Mouse (Mus musculus) kidney, postnatal 0 days (tissue): Measurements from ENCODE around the gene Ranbp3. TPM values are rescaled to one million over a fixed set of nuclear protein-coding genes. Genes with fewer than 3 reads are reported as not detected.

Experiments
- ATAC-seq: fragments of 200-750 bp; cut with Nextera tagmentation; replicated peaks from 2 replicates; pipeline ENCODE4 v1.8.0; 2017; ENCODE audit warnings: low read depth, moderate number of reproducible peaks, moderate TSS enrichment, moderate library complexity; ENCODE audit not compliant: low FRiP score
- DNase-seq: peaks from one replicate; pipeline ENCODE4 v3.0.0-alpha.2; 2016; ENCODE audit warnings: low spot score
- H3K27ac ChIP-seq: fragments of 300-500 bp; sonication (generic); 2 replicates; pipeline ENCODE4 v1.5.1; 2014; ENCODE audit warnings: mild to moderate bottlenecking
- H3K27me3 ChIP-seq: fragments of 300-500 bp; sonication (generic); 2 replicates; pipeline ENCODE4 v1.6.1; 2014; ENCODE audit warnings: low read length, mixed read lengths; ENCODE audit not compliant: insufficient read depth
- H3K36me3 ChIP-seq: fragments of 300-500 bp; sonication (generic); 2 replicates; pipeline ENCODE4 v1.6.1; 2014; ENCODE audit warnings: low read length, mixed read lengths; ENCODE audit not compliant: insufficient read depth
- H3K4me1 ChIP-seq: fragments of 300-500 bp; sonication (generic); replicated peaks from 2 replicates; pipeline ENCODE4 v1.6.1; 2014; ENCODE audit warnings: antibody characterized with exemption, low read length, mixed read lengths; ENCODE audit not compliant: insufficient read depth
- H3K4me2 ChIP-seq: fragments of 300-500 bp; sonication (generic); 2 replicates; pipeline ENCODE4 v1.6.1; 2014; ENCODE audit warnings: mild to moderate bottlenecking, low read length, moderate library complexity, mixed read lengths
- H3K4me3 ChIP-seq: fragments of 300-500 bp; sonication (generic); replicated peaks from 2 replicates; pipeline ENCODE4 v1.5.1; 2014; ENCODE audit warnings: low read depth, low read length
- H3K9ac ChIP-seq: fragments of 300-500 bp; sonication (generic); 2 replicates; pipeline ENCODE4 v1.6.1; 2014; ENCODE audit warnings: low read depth, low read length
- H3K9me3 ChIP-seq: fragments of 300-500 bp; sonication (generic); replicated peaks from 2 replicates; pipeline ENCODE4 v1.6.1; 2016; ENCODE audit warnings: low read length, inconsistent platforms, mixed read lengths
- CTCF ChIP-seq: IDR thresholded peaks from 2 replicates; pipeline ENCODE4 v1.5.1; 2016; ENCODE audit warnings: antibody characterized with exemption, low read depth, mild to moderate bottlenecking, moderate library complexity
- WGBS: fragments of 180-500 bp; shearing (Covaris S2); extraction: QIAGEN DNeasy Blood & Tissue Kit; methylation state at CpG from one replicate; pipeline ENCODE4 v1.1.7; 2014; 5-methylcytosine and 5-hydroxymethylcytosine counted together
- polyA plus RNA-seq: library from polyadenylated mRNA; unstranded; fragments of >200 nt; fragmentation: Nextera tagmentation; extraction: Ambion mirVana; gene quantifications from 2 replicates; pipeline ENCODE4 v1.2.1, GENCODE M21; 2015

Ranbp3 gene
- polyA plus RNA-seq, 1 experiment from 2014 or later = 57.4 TPM

GRCm38 (mm10) chr17:56631807-56632206 is 41.3 kb upstream of the Ranbp3 start:
- Histone ChIP-seq H3K27me3 (no peaks in the 10 kb centered on the region), H3K4me3 (no peak overlapping the region), H3K4me1 (0 out of 2 replicates have a peak, but pooled peaks cover 4% of the 10 kb centered on the region), H3K27ac (no peak overlapping the region), H3K9ac (no peak overlapping the region), H3K9me3 (no peaks in the 10 kb centered on the region), H3K4me2 (no peak overlapping the region), H3K36me3 (no peaks in the 10 kb centered on the region)
- ATAC-seq (no peak), DNase-seq (no peak)
- WGBS = 47% methylated on average over 4 of the region's 4 CpGs
- TF ChIP-seq CTCF = no peak

GRCm38 (mm10) chr17:56634023-56634422 is 39.1 kb upstream of the Ranbp3 start:
- Histone ChIP-seq H3K4me3 (no peak overlapping the region), H3K27ac (no peak overlapping the region), H3K9ac (no peak overlapping the region), H3K4me1 (no peaks in the 10 kb centered on the region), H3K36me3 (no peaks in the 10 kb centered on the region), H3K27me3 (no peaks in the 10 kb centered on the region), H3K9me3 (no peaks in the 10 kb centered on the region), H3K4me2 (no peak overlapping the region)
- no peak for ATAC-seq
- no peak for DNase-seq
- WGBS = 81% methylated on average over 6 of the region's 6 CpGs
- no peak for TF ChIP-seq CTCF

GRCm38 (mm10) chr17:56643237-56643636 is 29.9 kb upstream of the Ranbp3 start:
- no peak overlapping the region for H3K9ac ChIP-seq
- no peaks in the 10 kb centered on the region for H3K27me3 ChIP-seq
- no peak for ATAC-seq
- no peaks in the 10 kb centered on the region for H3K36me3 ChIP-seq
- H3K4me3 ChIP-seq = no peak overlapping the region
- H3K27ac ChIP-seq = no peak overlapping the region
- no peak for TF ChIP-seq CTCF
- WGBS = 79% methylated on average over 4 of the region's 4 CpGs
- no peak overlapping the region for H3K4me2 ChIP-seq
- H3K4me1 ChIP-seq = no peaks in the 10 kb centered on the region
- DNase-seq = no peak
- H3K9me3 ChIP-seq = no peaks in the 10 kb centered on the region

GRCm38 (mm10) chr17:56647546-56647945 is 25.5 kb upstream of the Ranbp3 start:
- no peak overlapping the region for H3K4me3 ChIP-seq
- DNase-seq = no peak
- H3K9me3 ChIP-seq = no peaks in the 10 kb centered on the region
- no peak overlapping the region for H3K27ac ChIP-seq
- H3K4me2 ChIP-seq = peak overlapping the region; percentile 32; the same call in 1 of the 2 replicates
- WGBS = 43% methylated on average over 12 of the region's 13 CpGs
- no peaks in the 10 kb centered on the region for H3K27me3 ChIP-seq
- ATAC-seq = 0 out of 2 replicates have a peak, but pooled peaks have one; percentile 38
- H3K9ac ChIP-seq = no peak overlapping the region
- H3K4me1 ChIP-seq = no peaks in the 10 kb centered on the region
- TF ChIP-seq CTCF = no peak
- H3K36me3 ChIP-seq = no peaks in the 10 kb centered on the region

- Histone ChIP-seq H3K4me3 (no peak overlapping the region), H3K27me3 (no peaks in the 10 kb centered on the region), H3K27ac (no peak overlapping the region), H3K4me1 (no peaks in the 10 kb centered on the region), H3K36me3 (no peaks in the 10 kb centered on the region), H3K4me2 (no peak overlapping the region), H3K9me3 (no peaks in the 10 kb centered on the region), H3K9ac (no peak overlapping the region)
- TF ChIP-seq CTCF = no peak
- DNase-seq = peak; percentile 65
- peak; percentile 82 for ATAC-seq
- 19% methylated on average over 10 of the region's 10 CpGs for WGBS
Measured at GRCm38 (mm10) chr17:56651801-56652200, 21.3 kb upstream of the Ranbp3 start.

GRCm38 (mm10) chr17:56654771-56655170 is 18.3 kb upstream of the Ranbp3 start:
- Histone ChIP-seq H3K27ac (no peak overlapping the region), H3K4me2 (no peak overlapping the region), H3K9ac (no peak overlapping the region), H3K36me3 (no peaks in the 10 kb centered on the region), H3K9me3 (no peaks in the 10 kb centered on the region), H3K27me3 (no peaks in the 10 kb centered on the region), H3K4me3 (no peak overlapping the region), H3K4me1 (no peaks in the 10 kb centered on the region)
- ATAC-seq = no peak
- no peak for DNase-seq
- 72% methylated on average over 2 of the region's 2 CpGs for WGBS
- no peak for TF ChIP-seq CTCF

GRCm38 (mm10) chr17:56655311-56655710 is 17.8 kb upstream of the Ranbp3 start:
- ATAC-seq = no peak
- H3K4me1 ChIP-seq = no peaks in the 10 kb centered on the region
- WGBS = 74% methylated on average over 3 of the region's 3 CpGs
- DNase-seq = no peak
- no peaks in the 10 kb centered on the region for H3K27me3 ChIP-seq
- TF ChIP-seq CTCF = no peak
- no peaks in the 10 kb centered on the region for H3K36me3 ChIP-seq
- H3K4me2 ChIP-seq = no peak overlapping the region
- H3K9ac ChIP-seq = no peak overlapping the region
- no peak overlapping the region for H3K4me3 ChIP-seq
- H3K27ac ChIP-seq = no peak overlapping the region
- H3K9me3 ChIP-seq = no peaks in the 10 kb centered on the region
